Mouse (Mus musculus) ES-CJ7 (cell line): ENCODE measurements around the gene Klk14.
A peak's percentile ranks its signal among the peaks of the same experiment; 100 is the strongest.
"Not testable (repeated sequence)": the region's sequence is repeated elsewhere in the genome, so short reads cannot be mapped to it uniquely, and the experiment has no call there.

Source experiments
- DNase-seq: peaks from one replicate; pipeline ENCODE4 v3.0.0; 2011; ENCODE audit warnings: low read depth, low spot score

The Klk14 gene

DNA sequence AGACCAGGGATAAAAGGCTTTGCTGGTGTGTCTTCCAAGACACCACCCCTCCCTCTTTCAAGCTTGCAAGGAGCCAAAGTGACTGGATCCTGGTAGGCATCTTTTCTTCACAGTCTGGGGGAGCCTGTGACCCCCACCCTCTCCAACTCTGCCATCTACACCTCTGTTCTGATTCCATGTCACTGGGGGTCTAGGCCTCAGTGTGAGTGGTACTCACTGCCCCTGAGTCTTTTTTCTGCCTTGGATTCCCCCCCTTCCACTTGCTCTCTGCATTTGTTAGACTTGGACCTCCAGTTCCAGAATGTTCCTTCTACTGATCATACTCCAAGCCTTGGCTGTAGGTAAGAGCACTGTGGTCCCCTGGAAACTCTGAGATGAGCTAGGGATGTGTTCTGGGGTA lies at the start of gene Klk14:
Gene Klk14 (plus strand): TSS at position 301 of the 400 bp plus-strand sequence.
- DNase-seq = no peak

DNA sequence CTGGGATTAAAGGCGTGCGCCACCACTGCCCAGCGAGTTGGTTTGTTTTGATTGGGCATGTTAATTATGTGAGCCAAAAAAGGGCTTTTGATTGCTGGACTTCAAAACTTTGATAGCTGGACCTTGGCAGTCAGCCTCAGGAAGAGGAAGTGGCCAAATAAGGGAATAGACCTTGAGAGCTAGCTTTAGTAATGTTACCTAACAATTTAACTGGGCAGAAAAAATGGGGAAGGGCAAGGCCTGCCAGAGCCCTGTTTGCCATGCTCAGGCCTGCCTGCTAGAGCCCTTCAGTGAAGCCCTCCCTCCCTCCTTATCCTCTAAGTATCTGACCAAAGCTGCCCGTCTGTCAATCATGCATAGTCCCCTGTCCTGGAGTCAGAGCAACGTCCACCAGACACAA lies 47.6 kb upstream of the Klk14 start:
- DNase-seq = no peak

DNA sequence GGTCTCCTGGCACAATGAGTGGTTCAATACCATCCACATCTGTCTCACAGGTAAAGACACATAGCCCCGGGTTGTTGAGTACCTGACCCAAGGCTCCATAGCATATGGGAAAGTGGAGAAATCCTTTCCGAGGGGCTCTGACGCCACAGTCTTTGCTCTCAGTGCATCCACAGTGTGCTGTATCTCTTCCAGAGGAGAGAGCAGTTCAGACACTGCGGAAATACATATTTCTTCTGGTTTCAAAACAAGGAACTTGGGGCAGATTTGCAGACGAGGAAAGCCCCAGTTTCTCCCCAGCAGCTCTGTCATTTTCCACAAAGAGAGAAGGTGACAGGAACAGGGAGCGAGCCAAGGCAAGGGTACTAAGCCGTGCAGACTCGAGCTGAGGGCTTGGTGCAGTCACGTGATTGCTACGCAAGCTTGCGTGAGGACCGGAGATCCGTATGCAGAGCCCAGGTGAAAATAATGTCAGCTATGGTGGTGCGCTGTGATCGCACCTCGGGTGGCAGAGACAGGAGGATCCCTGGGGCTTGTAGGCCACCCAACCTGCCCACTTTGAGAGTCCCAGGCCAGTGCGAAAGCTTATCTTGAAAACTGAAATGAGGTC lies 47.1 kb upstream of the Klk14 start:
- DNase-seq = no peak

DNA sequence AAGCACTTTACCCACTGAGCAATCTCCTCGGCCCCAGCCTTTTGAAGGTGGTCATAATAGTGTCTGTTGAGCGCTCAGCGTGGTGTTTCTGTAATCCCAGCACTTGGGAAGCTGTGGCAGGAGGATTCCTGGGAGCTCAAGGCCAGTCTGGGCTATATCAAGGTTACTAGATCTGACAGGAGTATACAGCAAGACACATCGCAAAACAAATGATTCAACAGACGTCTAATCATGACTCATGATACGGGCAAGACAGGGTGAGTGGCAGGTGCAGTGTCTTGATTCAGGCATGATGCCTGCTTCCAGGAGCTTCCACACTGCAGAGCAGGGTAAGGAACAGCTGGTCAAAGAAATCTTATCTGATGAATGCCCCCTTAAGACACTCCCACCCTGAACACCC lies 37.5 kb upstream of the Klk14 start:
- DNase-seq = no peak

DNA sequence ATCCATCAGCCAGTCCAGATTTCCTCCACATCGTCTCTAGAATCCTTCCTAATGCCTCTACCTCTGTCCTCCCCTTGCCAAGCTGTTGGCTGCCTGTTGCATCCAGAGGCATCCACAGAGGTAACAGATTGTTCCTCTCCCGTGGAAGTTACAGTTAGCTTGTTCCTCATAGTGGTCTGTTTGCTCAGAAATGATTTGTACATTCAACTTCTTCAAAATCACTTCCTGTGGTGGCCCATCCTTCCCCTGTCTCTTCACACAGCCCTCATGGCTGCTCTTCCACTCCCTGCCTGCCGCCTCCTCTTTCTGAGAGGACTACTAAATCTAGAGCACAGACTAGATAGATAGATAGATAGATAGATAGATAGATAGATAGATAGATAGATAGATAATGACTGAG lies 35.7 kb upstream of the Klk14 start:
- no peak for DNase-seq

DNA sequence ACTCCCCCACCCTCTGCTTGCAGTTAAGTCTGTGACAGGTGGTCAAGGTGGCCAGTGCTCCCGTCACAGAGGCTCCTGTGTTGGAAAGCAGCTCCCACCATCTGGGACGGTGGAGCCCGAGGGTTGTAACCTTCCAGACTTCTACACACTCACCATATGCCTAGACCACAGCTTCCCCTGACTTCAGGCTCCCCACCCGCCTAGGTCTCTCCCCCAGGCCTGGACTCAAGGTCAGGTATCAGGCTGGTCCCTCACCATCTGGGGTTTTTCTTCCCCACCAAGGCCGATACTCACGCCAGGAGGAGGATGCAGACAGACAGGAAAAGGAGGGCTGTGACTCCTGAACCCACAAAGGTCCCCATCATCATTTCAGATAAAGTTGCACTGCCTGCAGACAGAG lies 34.0 kb upstream of the Klk14 start:
- no peak for DNase-seq

DNA sequence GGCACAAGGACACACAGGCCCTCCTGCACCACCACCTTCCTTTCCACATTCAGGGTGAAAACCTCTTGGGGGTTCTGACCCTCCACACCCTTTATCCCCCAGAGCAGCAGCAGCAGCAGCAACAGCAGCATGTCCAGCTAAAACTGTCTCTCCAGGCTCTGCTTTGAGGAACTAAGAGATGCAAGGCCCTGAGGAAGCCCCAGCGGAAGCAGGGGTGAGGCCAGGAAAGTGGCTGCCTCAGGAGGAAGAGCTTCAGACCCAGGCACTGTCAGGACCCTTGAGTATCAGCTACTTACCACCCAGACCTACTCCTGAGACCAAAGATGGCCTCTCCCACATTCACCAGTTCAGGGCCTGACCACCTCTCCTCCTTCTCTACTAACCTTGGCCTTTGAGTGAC lies 30.2 kb upstream of the Klk14 start, which contains the start of gene Siglece:
Gene Siglece (minus strand): TSS at position 160 of the 400 bp plus-strand sequence.
- no peak for DNase-seq

DNA sequence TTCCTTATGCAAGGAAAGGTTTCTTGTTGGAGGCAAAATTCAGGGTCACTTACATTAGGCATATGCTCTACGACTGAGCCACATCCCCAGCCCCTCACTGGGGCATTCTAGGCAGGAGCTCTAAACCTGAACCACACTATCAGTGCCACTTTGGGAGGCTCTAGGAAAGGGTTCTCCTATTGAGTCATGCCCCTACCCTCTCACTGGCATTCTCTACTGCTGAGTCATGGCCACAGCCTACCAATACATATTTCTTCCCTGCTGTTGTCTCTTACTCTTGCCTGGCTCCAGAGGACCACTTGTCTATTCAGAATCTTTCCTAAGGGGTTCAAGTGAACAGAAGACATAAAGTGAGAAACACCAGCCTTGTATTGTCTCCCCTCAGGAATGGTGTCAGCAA lies 27.4 kb upstream of the Klk14 start:
- no peak for DNase-seq

DNA sequence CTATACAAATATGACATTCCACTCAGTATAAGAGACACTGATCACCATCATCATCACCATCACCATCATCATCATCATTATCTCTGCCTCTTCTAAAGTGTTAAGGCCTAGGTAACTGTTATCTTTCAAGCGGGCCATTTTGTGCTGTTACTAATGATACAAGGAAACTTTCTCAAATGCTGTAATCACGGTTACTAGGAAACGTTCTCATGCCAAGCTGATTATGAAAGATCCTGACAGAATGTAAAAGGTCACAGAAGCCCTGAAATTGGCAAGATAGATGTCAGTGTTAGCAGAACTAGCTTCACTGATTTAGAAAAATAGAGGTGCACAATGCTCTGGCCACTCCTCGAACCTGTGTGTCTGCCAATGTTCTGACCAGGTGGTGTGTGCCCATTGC lies 23.0 kb upstream of the Klk14 start:
- DNase-seq = not testable (repeated sequence)

DNA sequence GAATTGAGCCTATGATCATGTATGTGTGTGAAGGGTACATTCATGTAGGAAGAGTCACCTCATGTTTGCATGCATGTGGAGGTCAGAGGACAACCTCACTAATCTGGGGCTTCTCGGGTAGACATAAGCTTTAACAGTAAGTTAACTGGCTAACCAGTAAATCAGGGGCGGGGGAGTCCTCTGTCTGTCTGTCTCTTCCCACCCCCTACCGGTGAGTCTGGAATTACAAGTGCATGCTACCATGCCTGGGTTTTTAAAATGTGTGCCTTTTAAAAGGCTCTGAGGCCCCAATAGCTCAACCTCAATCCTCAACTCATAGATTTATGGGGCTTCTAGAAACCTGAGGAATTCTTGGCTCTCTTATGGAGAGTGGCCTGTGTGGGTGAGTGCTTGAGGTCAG lies 21.6 kb upstream of the Klk14 start:
- DNase-seq = peak; percentile 66

DNA sequence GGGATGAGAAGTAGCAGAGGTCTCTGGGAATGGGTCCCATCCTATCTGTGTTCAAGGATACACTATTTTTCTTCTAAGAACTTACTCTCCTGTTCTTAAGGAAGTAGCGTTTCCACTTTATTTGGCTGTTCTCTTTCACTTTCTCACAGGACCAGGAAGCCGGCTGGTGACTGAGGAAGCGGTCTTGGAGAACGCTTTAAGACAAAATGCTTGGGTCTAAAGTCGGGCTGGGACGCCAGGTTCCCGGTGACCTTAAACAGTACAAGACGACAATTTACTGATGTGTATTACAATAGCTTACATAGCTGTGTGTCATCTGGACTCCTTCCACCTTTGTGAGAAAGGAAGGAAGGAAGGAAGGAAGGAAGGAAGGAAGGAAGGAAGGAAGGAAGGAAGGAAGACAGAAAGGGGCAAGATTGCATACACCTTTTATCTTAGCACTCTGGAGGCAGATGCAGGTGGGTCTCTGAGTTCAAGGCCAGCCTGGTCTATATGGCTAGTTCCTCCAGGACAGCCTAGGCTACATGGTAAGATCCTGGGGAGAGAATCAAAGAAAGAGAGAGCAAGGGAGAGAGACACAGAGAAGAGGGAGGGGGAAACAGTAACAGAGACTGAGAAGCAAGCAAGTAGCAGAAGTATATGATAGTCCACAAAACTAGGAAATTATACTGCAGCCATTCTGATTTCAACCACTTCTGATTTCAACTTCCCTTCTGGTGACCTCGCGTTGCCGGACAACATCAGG lies 19.0 kb upstream of the Klk14 start:
- DNase-seq = no peak

DNA sequence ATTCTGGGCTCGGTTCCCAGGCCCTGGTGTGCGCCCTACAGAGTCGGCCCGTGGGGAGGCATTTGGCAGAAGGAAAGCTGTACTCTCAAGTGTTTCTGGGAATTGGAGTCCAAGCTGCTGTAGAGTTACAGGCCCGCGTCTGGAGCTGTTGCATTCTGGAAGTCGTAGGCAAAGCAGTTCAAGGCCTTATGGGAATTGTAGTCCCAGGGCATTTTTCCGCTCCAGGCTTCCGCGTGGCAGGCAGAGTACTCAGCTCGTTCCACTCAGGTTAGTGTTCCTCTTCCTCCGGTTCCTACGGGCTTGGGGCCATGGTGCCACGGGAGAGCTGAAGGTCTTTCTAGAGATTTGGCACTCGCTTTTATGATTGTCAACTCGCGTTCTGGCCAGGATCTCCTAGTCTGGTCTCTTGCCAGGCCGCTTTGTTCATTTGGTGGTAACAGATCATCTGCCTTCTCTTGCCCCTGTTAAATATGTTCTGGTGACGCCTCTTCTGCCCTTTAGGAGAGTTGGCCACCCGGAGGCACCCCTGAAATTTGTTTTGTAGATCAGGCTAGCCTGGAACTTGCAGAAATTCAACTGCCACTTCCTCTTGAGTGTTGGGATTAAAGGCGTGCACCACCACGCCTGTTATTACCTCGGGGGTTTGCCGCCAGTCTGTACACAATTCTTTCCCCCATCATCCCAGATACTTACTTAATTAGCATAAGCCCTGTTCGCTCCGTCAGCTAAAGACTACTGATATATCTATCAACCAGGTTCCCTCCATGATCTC lies 18.2 kb upstream of the Klk14 start, which contains the start of gene Ctu1:
Gene Ctu1 (plus strand): TSS at position 208 of the 772 bp plus-strand sequence.
- DNase-seq = peak; percentile 95

DNA sequence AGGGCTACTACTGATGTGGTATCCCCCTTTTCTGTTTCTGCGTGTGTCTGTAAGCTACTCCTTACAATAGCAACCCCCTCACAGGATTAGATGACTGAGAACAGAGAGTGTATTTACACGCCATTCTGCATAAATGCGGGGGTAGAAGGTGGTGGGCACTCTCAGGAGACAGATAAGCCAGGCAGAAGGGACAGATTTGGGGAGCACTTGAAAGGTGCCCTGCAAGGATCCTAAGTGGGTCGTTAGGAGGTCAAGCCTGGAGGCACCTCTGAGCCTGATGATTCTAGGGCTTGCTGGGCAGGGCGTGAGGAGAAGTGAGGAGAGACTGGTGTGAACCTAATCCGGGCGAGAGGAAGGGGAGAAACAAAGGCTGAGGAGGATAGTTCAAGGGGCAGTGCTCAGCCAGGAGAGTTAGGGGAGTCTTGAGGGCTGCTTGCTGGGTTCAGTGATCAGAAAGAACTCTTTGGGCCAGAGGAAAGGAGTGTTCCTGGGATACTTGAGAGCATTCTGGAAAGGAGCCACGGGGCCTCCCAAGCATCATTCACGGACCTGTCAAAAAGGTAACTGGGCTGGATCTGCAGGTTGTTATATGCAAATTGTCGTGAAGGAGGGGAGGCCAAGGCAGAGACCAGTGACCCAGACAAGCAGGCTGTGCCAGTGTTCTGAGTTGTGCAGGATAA lies 17.5 kb upstream of the Klk14 start:
- DNase-seq = no peak

DNA sequence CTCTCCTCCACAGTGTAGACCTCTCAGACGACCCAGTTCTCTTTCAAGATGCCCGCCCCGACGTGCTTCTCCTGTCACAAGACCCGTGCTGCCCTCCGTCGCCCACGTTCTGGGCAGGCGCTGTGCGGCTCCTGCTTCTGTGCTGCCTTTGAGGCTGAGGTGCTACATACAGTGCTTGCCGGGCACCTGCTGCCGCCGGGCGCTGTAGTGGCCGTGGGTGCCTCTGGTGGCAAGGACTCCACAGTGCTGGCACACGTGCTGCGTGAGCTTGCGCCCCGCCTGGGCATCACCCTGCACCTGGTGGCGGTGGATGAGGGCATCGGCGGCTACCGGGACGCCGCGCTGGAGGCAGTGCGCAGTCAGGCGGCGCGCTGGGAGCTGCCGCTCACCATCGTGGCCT lies 15.1 kb upstream of the Klk14 start:
- DNase-seq = peak; percentile 41

DNA sequence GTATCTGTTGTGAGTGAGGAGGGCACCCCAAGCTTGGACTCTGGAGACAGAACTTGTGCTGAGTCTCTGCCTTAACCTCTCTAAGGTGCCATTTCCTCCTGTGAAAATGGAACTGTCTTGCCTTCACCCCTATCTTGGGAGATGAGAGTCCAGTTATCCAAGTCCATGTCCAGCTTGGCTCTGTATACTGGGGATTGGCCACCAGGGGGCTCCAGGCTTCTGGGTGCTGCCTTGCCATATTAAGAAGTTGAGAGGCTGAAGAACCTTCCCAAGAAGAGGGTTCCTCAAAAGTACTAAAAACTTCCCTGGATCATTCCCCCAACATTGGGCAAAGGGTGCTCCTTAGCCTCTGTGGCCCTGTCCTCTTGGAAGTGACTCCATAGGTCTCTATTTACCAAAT lies 11.7 kb upstream of the Klk14 start:
- DNase-seq = peak; percentile 42

DNA sequence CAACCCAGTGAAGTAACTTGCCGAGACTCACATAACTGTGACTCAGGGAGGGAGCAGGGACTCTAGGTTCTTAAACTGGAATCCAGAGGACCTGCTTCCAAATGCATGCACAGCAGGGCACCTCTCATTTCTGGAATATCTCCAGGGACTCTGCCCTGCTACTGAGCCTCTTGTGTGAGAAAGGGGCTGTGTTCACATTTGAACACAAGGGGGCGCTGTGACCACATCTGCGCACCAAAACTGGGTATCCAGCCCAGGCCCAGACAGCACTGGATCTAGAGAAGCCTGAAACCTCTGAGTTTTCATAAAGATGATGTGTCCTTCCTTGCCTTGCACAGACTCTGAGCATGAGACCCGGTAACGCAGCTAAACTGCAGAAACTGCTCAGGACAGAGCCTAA lies 9.3 kb upstream of the Klk14 start:
- peak; percentile 69 for DNase-seq

DNA sequence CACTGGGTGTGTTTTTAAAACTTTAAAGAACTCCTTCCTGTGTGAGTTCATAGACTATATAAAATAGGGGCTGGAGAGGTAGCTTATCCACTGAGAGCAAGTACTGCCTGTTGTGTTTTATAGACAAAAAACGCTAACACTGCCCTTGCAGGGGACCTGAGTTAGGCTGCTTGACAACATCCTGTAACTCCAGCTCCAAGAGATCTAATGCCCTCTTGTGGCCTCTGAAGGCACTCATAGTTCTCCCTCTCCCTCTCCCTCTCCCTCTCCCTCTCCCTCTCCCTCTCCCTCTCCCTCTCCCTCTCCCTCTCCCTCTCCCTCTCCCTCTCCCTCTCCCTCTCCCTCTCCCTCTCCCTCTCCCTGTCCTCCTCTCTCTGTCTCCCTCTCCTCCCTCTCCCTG lies 7.7 kb upstream of the Klk14 start:
- not testable (repeated sequence) for DNase-seq

DNA sequence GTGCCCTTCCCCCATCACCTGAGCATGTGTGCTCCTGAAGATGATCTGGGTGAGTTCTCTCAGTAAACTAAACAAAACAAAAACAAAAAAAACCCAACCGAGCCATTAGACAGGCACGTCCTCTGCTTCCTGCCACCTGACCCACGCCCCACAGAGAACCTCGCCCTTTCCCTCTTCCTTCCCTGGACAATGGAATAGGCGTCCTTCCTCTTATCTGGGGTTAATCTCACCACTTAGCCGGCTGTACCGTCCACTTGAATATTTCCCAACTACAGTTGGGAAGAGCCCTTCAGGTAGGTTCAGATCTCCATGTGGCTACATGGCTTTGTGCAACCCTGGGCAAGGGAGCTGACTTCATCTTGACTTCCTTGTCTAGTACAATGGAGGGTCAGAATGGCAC lies 5.1 kb upstream of the Klk14 start:
- peak; percentile 53 for DNase-seq

DNA sequence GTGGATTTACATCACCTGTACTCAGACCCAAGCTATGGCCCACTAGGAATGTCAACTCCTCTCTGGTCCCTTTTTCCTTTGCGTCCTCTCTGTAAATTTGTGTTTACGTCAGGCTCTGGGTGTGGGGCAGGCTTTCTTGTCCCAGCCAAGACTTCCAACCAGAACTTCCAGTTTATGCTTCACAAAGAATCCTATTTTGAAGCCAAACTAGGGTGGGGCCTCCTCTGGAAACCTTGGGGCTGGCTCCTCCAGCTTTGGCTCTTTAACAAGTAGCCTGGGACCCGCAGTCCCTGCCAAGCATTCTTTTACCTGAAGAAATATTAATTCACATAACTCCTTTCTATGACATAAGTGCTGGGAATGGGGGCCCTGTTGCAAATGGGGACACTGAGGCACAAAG lies 19.8 kb downstream of the Klk14 start:
- no peak for DNase-seq

DNA sequence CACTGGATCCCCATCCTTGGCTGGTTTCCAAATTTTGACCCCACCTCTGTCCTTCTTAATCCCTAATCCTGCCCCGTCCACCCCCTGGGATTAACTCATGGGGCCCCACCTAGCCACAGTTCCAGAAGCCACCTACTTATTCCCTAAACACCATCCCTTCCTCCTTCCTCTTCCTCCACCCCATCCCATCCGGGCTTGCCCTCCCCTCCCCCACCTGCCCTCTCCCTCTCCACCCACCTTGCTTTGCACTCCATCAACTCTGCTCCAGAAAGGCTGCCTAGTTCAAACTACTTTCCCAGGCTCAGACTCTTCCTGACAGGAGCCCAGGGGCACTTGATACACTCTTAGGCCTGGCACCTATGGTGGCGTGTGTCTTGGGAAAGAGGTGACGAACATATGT lies 22.0 kb downstream of the Klk14 start, which contains the start of gene Klk13:
Gene Klk13 (plus strand): TSS at position 301 of the 400 bp plus-strand sequence.
- no peak for DNase-seq

DNA sequence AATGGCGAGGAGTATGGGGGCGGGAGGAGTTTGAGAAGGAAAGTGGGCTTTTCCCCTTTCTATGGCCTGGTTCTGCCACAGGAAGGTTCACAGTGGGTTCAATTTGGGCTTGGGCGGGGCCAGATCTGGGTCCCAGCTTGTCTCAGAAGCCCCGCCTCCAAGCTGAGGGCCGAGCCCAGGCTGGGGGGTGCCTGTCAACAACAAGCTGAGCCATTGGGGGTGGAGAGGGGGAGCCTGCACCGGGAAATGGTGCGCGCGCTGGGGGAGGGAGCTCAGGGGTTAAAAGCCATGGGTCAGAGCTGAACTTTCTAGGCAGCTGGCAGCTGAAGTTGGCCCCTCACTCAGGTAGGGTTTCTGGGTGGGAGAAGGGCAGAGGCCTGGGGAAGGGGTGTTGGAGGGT lies 22.7 kb downstream of the Klk14 start:
- peak; percentile 61 for DNase-seq
